Mouse (Mus musculus) yolk sac, embryonic 10.5 days (tissue): ENCODE results near the gene BC035947.
A peak's percentile ranks its signal among the peaks of the same experiment; 100 is the strongest.

Experiments
- DNase-seq: peaks from one replicate; pipeline ENCODE4 v3.0.0-alpha.2; 2017; ENCODE audit warnings: low spot score

The BC035947 gene

DNA sequence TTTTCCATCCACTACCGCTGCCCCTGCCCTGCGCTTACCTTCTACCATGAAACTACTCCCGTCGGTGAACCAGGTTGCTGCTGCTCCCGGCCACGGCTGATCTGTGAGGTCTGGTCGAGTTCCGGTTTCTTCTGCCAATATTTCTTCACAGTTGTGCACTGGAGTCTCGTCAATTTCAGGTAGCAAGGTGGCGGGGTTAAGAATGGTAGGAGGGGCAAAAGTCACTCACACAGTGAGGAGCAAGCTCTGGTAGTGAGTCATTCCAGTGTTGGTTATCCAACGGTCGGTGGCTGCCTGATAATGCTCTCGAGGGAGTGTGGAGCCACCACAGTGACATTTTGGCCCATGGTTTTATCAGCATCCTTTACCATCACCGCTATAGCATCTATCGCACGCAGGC lies 10.9 kb downstream of the BC035947 start:
- DNase-seq = peak; percentile 50

DNA sequence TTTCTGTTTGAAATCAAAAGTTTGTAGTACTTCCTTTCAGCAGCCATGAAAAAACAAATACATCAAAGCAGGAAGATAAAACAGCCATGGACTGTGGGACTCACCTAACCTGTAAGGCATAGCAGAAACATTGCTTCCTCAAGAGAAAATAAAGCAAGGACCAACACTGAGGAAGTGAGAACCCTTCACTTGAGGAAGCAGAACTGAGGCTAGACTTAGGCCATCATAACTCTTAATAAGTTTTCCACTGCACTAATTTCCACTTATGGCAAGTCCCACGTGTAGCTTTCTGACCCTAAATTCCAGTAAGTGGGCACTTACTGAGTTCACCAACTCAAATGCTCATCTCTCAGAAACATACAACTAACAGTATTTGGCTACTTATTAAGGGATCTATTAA lies 21.8 kb downstream of the BC035947 start:
- no peak for DNase-seq

DNA sequence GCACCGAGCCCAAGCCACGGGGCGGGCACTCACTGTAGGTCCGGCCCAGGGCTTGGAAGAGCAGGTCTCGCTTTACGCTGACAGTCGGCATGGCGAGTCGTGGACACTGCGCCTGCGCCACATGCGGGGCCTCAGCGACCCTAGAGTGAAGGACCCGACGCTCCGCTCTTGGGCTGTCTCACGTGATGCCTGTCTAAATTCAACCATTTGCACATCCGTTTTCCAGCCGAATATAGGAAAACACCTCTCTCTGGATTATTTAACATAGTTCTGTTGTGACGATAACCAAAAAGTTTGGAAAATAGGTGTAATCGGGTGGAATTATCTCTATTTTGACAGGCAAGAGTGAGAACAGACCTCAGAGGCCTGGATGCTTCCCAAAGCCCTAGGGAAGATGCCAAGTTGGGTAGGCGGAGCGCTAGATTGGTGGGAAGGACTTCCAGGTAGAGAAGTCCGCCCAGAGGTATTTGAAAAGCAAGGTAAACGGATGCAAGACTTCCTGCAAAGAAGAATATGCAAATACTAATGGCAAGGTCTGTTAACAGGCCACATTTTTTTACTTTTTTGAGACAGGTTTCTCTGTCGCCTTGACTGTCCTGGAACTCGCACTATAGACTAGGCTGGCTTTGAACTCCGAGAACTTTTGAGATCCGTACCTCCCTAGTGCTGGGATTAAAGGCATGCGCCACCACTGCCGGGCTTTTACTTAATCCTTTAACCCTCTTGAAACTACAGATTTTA lies 23.0 kb downstream of the BC035947 start, which contains the start of gene Farsb:
Gene Farsb, minus strand, starts transcription at position 146 of the 741 bp plus-strand sequence.
- DNase-seq = peak; percentile 94

DNA sequence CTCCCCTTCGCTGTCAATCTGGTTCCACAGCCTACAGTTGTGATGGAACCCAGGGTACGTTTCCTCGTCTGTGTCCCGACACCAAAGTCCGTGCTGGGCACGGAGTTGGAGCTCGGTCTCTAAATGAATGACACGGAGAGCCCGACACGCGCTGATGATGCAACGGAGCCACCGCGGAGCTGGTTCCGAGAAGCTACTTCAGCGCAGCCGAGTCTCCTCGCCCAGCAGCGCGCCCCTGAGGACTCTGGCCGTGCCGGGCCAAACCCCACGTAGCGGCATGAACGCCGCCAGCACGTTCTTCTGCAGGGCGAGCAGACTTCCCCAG lies 23.6 kb downstream of the BC035947 start:
- DNase-seq = no peak

DNA sequence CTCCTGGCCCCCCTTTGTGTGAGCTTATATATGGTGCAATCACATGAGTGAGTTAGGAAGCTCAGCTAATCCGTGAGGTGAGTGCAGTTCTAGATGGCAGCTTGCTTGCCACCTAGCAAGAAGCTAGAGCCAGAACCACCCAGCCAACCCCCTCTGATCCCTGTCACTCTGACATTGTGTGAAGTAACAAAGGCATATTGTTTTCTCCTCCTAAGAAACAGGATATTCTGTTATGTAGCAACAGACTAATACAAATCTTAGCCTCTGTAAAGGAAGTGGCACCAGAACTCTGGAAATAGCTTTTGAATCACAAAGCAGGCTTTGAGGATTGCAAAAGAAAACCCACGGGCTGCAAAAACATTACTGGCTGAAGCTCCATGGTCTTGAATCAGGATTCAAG lies 27.6 kb downstream of the BC035947 start:
- no peak for DNase-seq

DNA sequence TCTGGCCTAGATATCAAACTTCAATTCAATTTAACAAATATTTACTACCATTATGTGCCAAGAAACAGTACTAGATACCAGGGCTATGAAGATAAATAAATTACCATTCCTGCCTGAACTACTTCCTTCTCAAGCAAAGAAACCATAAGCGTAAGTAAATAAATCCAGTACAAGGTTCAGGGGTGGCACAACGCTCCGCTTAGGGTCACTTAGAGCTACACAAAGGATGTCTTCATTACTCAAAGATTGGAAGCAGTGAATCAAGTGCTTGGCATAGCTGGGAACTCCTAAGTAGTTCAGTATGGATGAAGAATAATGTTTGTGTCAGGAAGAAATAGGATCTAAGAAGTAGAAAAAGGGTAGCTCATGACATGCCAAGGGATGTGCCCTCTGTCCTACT lies 28.5 kb downstream of the BC035947 start:
- DNase-seq = no peak

DNA sequence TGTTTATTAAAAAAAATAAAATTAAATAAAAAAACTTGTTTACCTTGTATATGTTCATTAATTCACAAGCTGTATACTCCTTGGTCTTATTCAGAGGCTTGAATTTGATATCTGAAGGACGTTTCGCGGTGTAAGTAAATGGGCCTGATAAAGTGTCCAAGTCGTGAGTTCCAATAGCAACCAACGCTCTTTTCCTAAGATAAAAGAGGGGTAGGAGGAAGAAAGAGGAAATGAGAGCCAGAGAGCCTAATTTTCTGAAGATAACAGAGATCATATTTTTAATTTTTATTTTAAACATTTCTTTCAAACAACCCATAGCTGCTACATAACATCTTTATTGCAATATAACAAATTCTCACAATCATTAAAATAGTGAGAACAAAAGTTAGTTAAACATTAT lies 39.5 kb downstream of the BC035947 start:
- no peak for DNase-seq

DNA sequence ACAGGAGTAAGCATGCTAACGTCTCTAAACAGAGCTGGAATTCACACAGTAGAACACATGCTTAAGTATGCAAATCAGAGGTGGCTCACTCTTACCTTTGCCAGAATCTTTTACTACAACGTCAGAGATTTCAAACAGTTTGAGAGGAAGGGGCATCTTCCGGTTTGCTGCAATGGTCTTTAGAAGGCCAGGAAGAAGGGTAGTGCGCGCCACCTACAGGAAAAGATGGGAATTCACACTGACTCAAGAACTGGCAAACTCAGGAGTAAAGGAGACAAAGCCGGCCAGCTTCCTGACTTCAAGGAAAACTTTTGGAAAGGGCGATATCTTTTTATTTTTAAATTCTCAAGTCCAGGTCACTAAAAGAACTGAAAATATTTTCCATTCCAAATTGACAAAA lies 57.3 kb downstream of the BC035947 start:
- DNase-seq = no peak

DNA sequence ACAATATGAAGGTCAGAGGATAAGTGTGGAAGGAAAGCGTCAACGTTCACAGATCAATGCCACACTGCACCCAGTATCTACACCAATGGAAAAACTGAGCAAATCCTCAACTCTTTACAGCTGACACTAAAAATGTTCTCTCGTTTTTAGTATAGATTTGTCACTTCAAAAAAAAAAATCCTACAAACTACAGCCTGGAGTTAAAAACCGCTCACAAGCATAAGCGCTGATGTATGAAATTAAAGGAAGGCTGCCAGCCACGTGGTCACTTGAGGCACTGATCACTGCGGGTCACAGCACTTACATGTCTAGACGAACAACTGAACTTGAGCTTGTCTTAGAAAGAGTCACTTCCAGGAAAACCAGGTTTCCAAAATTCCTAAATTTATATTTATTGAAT lies 58.1 kb downstream of the BC035947 start:
- DNase-seq = no peak

DNA sequence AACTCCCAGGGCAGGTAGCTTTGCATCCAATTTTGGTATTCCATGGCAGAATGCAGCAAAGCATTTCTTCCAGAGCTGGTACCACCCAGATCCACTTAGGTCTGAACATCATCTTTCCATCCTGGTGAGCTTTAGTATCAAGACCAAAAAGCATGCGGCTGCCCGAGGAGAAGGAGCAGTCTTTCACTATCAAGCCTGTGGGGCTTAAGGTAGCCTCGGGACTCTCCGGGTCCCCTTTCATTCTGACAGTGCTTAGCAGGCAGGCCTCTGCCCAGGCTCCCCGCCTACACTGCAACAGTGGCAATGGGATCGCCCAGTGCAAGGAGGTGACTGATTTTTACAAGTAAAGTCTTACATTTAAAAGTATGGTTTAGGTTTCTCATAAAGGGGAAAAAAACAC lies 59.4 kb downstream of the BC035947 start:
- no peak for DNase-seq

DNA sequence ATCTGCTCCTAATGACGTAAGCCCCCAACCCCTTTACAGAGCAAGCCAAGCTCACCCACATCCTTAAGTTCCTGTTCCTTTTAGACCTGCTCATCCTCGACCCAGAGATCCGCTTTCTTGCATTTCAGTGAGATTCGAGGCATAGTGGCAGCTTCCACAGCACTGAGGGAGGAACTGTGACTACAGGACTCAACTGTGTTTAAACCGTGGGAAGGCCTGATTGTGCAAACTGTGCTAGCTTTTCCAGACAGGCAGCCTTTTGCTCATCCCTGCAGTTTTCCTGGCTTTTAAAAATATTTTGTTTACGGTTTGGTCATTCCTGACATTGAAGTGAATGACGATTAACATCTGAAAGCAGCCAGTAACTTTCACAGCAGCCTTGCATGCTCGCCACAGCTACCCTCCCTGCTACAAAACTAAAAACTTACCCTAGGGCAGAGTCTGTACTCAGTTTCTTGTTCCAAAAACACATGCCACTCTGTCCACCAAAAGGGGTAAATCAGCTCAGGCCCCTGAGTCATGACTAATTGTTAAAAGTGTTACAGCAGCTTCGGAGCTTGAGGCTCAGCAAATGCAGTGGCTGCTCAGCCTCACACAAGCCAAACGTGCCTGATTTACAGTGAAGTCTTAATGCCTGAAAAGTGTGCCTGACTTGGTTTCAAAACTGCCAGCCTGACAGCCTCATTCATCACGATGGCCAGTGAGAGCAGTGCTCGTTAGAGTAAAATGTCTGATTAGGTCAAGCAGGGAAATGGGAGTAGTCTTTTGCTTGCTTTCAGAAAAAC lies 60.7 kb downstream of the BC035947 start:
- no peak for DNase-seq

DNA sequence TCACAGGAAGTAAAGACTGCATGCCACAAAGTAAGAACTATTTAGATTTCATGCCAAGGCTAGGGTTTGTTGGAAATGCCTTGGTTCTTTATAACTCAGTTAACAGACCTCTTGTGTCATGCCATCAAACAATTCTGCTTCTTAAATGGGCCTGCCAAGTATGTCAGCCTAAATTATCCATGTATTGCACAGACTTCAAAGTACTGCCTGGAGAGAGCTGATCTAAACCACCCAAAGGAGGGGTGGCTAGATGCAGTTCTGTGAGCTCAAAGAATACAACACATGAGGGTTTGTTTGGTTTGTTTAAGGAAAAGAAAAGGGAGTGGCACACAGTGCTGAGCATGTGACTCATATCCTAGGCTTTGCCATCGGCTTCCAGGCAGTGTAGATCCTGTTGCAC lies 63.9 kb downstream of the BC035947 start:
- DNase-seq = no peak
